Mouse (Mus musculus): Measurements from ENCODE around the gene Tmem59. TPM values are rescaled to one million over a fixed set of nuclear protein-coding genes. Genes with fewer than 3 reads are reported as not detected.

Gene Tmem59
- polyA plus RNA-seq, 1 experiment from 2014 or later, result 338 TPM

DNA sequence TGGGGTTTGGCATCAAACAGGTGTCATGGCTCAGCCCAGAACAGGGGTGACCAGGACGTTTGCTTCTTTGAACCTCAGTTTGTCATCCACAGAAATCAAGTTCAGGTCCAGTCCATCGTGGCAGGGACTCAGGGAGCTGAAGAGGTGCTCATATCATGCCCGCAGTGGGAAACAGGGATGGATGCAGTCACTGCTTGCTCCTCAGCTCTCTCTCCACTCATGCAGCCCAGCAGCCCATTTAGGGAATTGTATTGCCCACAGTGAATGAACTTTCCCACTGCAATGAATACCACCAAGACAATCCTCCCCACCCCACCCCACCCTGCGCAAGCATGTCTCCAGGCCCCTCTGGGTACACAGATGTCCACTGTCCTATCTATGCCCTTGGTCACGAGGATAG, 33.7 kb downstream of the Tmem59 start:
- 74% methylated on average over 5 of the region's 5 CpGs for WGBS
- no peak for ATAC-seq (replicated peaks; ENCODE audit: extremely low read depth, insufficient read depth, low FRiP score)
- Histone ChIP-seq H3K9ac (ENCODE audit: low read length) (no peak overlapping the region), H3K4me2 (ENCODE audit: low read depth, low read length) (no peak overlapping the region), H3K9me3 (replicated peaks; ENCODE audit: control insufficient read depth, low read length) (no peaks in the 10 kb centered on the region), H3K27me3 (ENCODE audit: control insufficient read depth, insufficient read depth, low read length) (peaks cover 37% of the 10 kb centered on the region), H3K36me3 (ENCODE audit: control insufficient read depth, insufficient read depth) (no peaks in the 10 kb centered on the region), H3K4me1 (ENCODE audit: control insufficient read depth, insufficient read depth, low read length) (peaks cover 5% of the 10 kb centered on the region; the same call in 1 of the 2 replicates), H3K27ac (ENCODE audit: low read length) (no peak overlapping the region), H3K4me3 (ENCODE audit: low read length) (no peak overlapping the region)

DNA sequence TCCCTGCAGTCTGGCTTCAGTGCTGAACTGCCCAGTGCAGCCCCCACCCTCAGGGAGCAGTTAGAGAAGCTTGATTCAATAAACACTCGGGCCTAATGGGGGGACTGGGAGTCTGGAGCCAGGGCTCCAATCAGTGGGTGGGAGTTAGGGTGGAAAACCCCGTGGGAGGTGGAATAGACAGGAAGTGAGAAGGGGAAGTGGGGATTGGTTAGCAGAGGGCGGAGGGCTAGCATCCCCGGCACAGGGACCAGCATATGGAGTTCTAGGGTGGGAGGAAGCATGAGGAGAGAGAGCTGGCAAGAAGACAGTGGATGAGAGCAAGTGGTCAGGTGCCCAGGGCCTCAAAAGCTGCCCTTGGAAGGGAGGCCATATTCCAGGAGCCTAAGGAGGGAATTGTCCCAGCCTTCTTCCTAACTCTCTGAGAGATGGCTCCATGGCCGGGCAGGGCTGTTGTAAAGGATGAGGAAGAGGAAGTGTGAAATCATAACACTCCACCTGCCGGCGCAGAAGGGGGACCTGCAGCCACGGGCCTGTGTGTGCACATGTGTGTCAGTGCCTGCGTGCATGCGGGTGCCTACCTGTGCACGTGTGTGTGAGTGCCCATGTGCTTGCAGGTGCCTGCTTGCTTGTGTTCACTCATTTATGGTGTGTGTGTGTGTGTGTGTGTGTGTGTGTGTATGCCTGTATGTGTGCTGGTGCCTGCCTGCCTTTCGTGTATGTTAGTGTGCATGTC, 35.2 kb downstream of the Tmem59 start:
- H3K4me3 ChIP-seq (ENCODE audit: low read length), result no peak overlapping the region
- peaks cover 5% of the 10 kb centered on the region; the same call in 1 of the 2 replicates for H3K4me1 ChIP-seq (ENCODE audit: control insufficient read depth, insufficient read depth, low read length)
- H3K4me2 ChIP-seq (ENCODE audit: low read depth, low read length), result no peak overlapping the region
- H3K27ac ChIP-seq (ENCODE audit: low read length), result no peak overlapping the region
- no peak for ATAC-seq (replicated peaks; ENCODE audit: extremely low read depth, insufficient read depth, low FRiP score)
- no peaks in the 10 kb centered on the region for H3K9me3 ChIP-seq (replicated peaks; ENCODE audit: control insufficient read depth, low read length)
- H3K9ac ChIP-seq (ENCODE audit: low read length), result no peak overlapping the region
- H3K27me3 ChIP-seq (ENCODE audit: control insufficient read depth, insufficient read depth, low read length), result peaks cover 45% of the 10 kb centered on the region
- H3K36me3 ChIP-seq (ENCODE audit: control insufficient read depth, insufficient read depth), result no peaks in the 10 kb centered on the region
- 66% methylated on average over 12 of the region's 12 CpGs for WGBS

DNA sequence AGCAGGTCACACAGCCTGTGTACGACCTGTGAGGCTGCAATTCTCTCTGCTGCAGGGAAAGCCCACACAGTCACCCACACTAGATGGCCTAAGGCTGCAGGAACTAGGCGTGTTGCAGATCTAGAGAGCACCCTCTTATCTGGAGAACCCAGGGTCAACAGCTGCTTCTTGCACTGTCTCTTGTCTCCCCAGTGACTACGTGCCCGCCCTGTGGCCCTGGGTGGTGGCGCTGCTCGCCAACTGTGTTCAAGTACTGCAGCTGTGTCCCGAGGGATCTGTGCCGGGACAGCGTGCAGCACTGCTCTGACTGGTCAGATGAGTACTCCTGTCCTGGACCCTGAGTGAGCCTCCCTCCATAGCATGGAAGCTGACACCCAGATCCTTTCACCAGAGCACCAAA, 39.4 kb downstream of the Tmem59 start:
- H3K9me3 ChIP-seq (replicated peaks; ENCODE audit: control insufficient read depth, low read length), result no peaks in the 10 kb centered on the region
- H3K27ac ChIP-seq (ENCODE audit: low read length), result no peak overlapping the region
- H3K4me3 ChIP-seq (ENCODE audit: low read length), result no peak overlapping the region
- H3K4me1 ChIP-seq (ENCODE audit: control insufficient read depth, insufficient read depth, low read length), result no peaks in the 10 kb centered on the region
- no peak for ATAC-seq (replicated peaks; ENCODE audit: extremely low read depth, insufficient read depth, low FRiP score)
- H3K9ac ChIP-seq (ENCODE audit: low read length), result no peak overlapping the region
- no peak overlapping the region for H3K4me2 ChIP-seq (ENCODE audit: low read depth, low read length)
- H3K27me3 ChIP-seq (ENCODE audit: control insufficient read depth, insufficient read depth, low read length), result peaks cover 39% of the 10 kb centered on the region
- no peaks in the 10 kb centered on the region for H3K36me3 ChIP-seq (ENCODE audit: control insufficient read depth, insufficient read depth)
- WGBS, result 61% methylated on average over 9 of the region's 9 CpGs

DNA sequence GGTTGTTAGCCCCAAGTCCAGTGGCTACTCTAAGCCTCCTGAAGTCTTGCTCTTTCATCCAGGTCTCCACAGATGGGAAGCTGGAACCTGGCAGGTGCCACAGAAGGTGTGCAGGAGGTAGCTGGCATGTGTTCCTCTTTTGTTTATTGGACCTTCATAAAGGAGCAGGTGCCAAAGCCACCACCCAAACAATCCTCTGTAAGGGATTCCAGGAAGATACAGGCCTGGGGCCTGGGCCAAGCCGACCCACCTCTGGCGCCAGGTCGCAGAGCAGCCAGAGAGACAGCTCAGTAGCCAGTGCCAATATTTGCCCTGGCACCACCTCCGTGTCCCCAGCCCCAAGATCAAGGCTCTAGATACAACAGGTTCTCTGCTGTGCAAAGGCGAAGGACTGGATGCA, 43.3 kb downstream of the Tmem59 start:
- H3K27me3 ChIP-seq (ENCODE audit: control insufficient read depth, insufficient read depth, low read length), result peaks cover 15% of the 10 kb centered on the region
- H3K9me3 ChIP-seq (replicated peaks; ENCODE audit: control insufficient read depth, low read length), result no peaks in the 10 kb centered on the region
- no peak overlapping the region for H3K9ac ChIP-seq (ENCODE audit: low read length)
- no peaks in the 10 kb centered on the region for H3K36me3 ChIP-seq (ENCODE audit: control insufficient read depth, insufficient read depth)
- H3K4me2 ChIP-seq (ENCODE audit: low read depth, low read length), result no peak overlapping the region
- no peak overlapping the region for H3K27ac ChIP-seq (ENCODE audit: low read length)
- H3K4me1 ChIP-seq (ENCODE audit: control insufficient read depth, insufficient read depth, low read length), result no peaks in the 10 kb centered on the region
- 80% methylated on average over 5 of the region's 5 CpGs for WGBS
- ATAC-seq (replicated peaks; ENCODE audit: extremely low read depth, insufficient read depth, low FRiP score), result no peak
- H3K4me3 ChIP-seq (ENCODE audit: low read length), result no peak overlapping the region

DNA sequence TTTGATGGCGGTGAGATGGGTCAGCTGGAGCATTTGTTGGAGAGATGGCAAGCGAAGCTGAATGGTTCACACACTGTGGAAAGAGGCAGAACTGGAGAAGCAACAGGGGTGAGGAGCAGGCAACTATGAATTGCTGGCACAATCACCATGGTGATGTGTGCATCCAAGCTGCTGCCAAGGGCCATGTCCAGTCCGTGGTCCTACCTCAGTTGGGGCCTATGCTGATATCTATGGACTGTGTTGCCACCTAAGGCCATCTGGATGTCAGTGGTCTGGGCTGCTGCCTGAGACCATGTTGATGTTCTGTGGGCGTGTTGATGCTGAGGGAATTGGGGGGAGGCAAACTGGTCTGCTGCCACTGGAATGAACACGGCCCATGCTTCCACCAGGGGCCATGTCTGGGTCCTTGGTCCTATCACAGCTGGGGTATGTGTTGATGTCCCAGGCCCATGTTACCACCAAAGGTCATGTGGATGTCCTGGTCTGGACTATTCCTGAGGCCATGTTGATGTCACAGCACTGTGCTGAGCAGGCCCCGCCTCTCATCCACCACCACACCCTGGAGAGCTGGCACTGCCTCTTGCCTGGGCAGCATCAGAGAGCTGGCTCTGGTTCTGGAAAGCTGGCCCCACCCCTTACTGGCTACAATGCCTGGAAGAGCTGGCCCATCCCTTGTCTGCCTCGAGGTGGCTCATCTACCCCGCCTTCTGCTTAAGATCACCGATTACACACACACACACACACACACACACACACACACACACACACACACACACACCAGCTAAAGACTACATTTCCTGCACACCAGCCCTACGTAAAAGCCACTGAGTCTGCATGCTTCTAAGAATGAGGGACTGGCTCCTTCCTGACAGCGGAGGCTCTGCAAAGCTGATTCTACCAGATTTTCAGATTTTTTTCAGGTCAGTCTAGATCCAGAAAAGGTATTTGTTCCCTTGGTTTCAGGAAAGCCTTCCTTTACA, 45.3 kb downstream of the Tmem59 start:
- peaks cover 4% of the 10 kb centered on the region for H3K27me3 ChIP-seq (ENCODE audit: control insufficient read depth, insufficient read depth, low read length)
- no peaks in the 10 kb centered on the region for H3K9me3 ChIP-seq (replicated peaks; ENCODE audit: control insufficient read depth, low read length)
- H3K4me2 ChIP-seq (ENCODE audit: low read depth, low read length), result no peak overlapping the region
- no peak overlapping the region for H3K9ac ChIP-seq (ENCODE audit: low read length)
- H3K4me1 ChIP-seq (ENCODE audit: control insufficient read depth, insufficient read depth, low read length), result no peaks in the 10 kb centered on the region
- H3K4me3 ChIP-seq (ENCODE audit: low read length), result no peak overlapping the region
- 76% methylated on average over 11 of the region's 11 CpGs for WGBS
- peak; percentile 55 for ATAC-seq (replicated peaks; ENCODE audit: extremely low read depth, insufficient read depth, low FRiP score)
- H3K36me3 ChIP-seq (ENCODE audit: control insufficient read depth, insufficient read depth), result no peaks in the 10 kb centered on the region
- no peak overlapping the region for H3K27ac ChIP-seq (ENCODE audit: low read length)

DNA sequence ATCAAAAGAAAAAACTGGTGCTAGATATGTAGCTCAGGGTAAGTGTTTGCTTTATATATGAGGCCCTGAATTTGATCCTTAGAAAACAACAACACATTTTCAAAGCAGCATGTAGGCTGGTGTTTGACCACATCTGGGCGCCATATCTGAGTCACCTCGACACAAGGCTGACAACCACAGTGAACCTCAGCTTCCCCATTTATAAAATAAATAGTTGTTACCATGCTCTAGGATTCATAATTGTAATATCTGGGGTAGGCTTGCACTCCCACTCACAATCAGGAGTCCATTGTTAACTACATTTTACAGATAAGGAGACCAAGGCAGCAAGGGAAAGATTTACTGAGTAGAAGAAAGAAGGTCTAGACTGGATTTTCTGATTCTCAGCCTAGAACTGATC, 48.1 kb downstream of the Tmem59 start:
- H3K36me3 ChIP-seq (ENCODE audit: control insufficient read depth, insufficient read depth), result no peaks in the 10 kb centered on the region
- 84% methylated on average over 2 of the region's 2 CpGs for WGBS
- no peak overlapping the region for H3K4me3 ChIP-seq (ENCODE audit: low read length)
- no peak for ATAC-seq (replicated peaks; ENCODE audit: extremely low read depth, insufficient read depth, low FRiP score)
- H3K4me2 ChIP-seq (ENCODE audit: low read depth, low read length), result no peak overlapping the region
- no peaks in the 10 kb centered on the region for H3K9me3 ChIP-seq (replicated peaks; ENCODE audit: control insufficient read depth, low read length)
- H3K27ac ChIP-seq (ENCODE audit: low read length), result no peak overlapping the region
- no peak overlapping the region for H3K9ac ChIP-seq (ENCODE audit: low read length)
- H3K4me1 ChIP-seq (ENCODE audit: control insufficient read depth, insufficient read depth, low read length), result no peaks in the 10 kb centered on the region
- H3K27me3 ChIP-seq (ENCODE audit: control insufficient read depth, insufficient read depth, low read length), result no peaks in the 10 kb centered on the region

DNA sequence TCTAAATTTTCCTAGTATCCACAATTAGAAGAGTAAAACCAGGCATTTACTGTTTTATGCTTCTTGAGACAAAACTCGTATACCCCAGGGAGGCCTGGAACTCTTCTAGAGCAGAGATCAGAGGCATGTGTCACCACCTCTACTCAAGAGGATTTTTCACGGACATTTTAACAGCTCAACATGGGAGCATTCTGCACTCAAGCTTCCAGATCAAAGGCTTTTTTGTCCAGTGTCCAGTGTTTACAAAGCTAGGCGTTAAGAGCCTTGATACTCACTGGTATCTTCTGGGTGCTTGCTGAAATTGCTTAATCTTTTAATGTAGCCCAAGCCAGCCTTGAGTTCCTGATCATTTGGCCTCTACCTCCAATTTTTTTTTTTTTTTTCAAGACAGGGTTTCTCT, 54.0 kb downstream of the Tmem59 start:
- 41% methylated on average over 3 of the region's 3 CpGs for WGBS
- no peak overlapping the region for H3K4me3 ChIP-seq (ENCODE audit: low read length)
- H3K9ac ChIP-seq (ENCODE audit: low read length), result no peak overlapping the region
- no peak for ATAC-seq (replicated peaks; ENCODE audit: extremely low read depth, insufficient read depth, low FRiP score)
- no peaks in the 10 kb centered on the region for H3K4me1 ChIP-seq (ENCODE audit: control insufficient read depth, insufficient read depth, low read length)
- no peak overlapping the region for H3K4me2 ChIP-seq (ENCODE audit: low read depth, low read length)
- H3K27ac ChIP-seq (ENCODE audit: low read length), result no peak overlapping the region
- no peaks in the 10 kb centered on the region for H3K9me3 ChIP-seq (replicated peaks; ENCODE audit: control insufficient read depth, low read length)
- H3K27me3 ChIP-seq (ENCODE audit: control insufficient read depth, insufficient read depth, low read length), result no peaks in the 10 kb centered on the region
- H3K36me3 ChIP-seq (ENCODE audit: control insufficient read depth, insufficient read depth), result peaks cover 28% of the 10 kb centered on the region

DNA sequence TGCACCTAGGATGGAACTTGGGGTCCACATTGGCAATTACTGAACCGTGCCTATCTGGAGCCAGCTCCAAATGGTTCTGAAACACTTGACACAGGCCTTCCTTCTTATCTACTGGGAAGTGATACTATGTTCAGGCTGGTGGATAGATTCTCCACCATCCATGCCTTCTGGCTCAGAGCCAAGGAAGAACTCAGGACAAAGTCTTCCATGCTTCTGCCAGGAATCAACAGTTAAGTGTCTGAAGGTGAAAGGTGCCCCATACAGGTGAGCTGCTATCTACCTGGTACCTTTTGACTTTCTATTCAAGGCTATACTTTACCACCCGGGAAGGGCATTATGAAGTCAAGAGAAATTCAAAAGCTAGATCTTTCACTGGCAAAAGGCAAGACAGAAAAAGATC, 60.1 kb downstream of the Tmem59 start:
- Histone ChIP-seq H3K9me3 (replicated peaks; ENCODE audit: control insufficient read depth, low read length) (no peaks in the 10 kb centered on the region), H3K36me3 (ENCODE audit: control insufficient read depth, insufficient read depth) (peaks cover 60% of the 10 kb centered on the region)
- WGBS, result 73% methylated on average over 2 of the region's 2 CpGs

DNA sequence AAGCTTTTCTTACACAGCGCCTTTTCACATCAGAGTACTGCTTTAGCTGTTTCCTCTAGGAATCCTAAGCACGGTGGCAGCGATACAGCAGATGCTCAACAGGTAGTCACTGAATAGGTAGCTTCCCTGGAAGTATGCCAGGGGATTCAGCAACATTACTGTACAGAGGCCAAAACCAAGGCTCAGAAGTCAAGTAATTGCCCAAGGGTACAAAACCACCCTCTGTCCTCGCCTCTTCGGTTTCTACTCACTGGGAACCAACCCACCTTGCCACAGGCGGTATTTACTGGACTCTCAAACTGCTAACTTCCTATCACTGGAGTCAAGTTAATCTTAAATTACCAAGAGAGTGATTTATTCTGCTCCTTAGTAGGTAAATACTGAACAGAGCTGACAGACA, 62.0 kb downstream of the Tmem59 start:
- no peak overlapping the region for H3K4me3 ChIP-seq (ENCODE audit: low read length)
- no peaks in the 10 kb centered on the region for H3K27me3 ChIP-seq (ENCODE audit: control insufficient read depth, insufficient read depth, low read length)
- 93% methylated on average over 6 of the region's 6 CpGs for WGBS
- ATAC-seq (replicated peaks; ENCODE audit: extremely low read depth, insufficient read depth, low FRiP score), result no peak
- H3K4me2 ChIP-seq (ENCODE audit: low read depth, low read length), result no peak overlapping the region
- H3K4me1 ChIP-seq (ENCODE audit: control insufficient read depth, insufficient read depth, low read length), result peaks cover 18% of the 10 kb centered on the region
- H3K36me3 ChIP-seq (ENCODE audit: control insufficient read depth, insufficient read depth), result peaks cover 46% of the 10 kb centered on the region
- H3K9ac ChIP-seq (ENCODE audit: low read length), result no peak overlapping the region
- no peaks in the 10 kb centered on the region for H3K9me3 ChIP-seq (replicated peaks; ENCODE audit: control insufficient read depth, low read length)
- no peak overlapping the region for H3K27ac ChIP-seq (ENCODE audit: low read length)

More for the DNA sequence above, 60.1 kb downstream of the Tmem59 start:
- ATAC-seq (replicated peaks; ENCODE audit: extremely low read depth, insufficient read depth, low FRiP score), result no peak
- Histone ChIP-seq H3K4me3 (ENCODE audit: low read length) (no peak overlapping the region), H3K27ac (ENCODE audit: low read length) (no peak overlapping the region), H3K4me1 (ENCODE audit: control insufficient read depth, insufficient read depth, low read length) (no peaks in the 10 kb centered on the region), H3K9ac (ENCODE audit: low read length) (no peak overlapping the region), H3K27me3 (ENCODE audit: control insufficient read depth, insufficient read depth, low read length) (no peaks in the 10 kb centered on the region), H3K4me2 (ENCODE audit: low read depth, low read length) (no peak overlapping the region)

Measured in heart, embryonic 16.5 days (tissue).